ENCODE assay signal across 11 mouse cellular contexts in genomic region chr2:128240536-128241279, GRCm38 (mm10).
DNase-seq lines count a peak whose midpoint lies in the region; ATAC-seq and TF ChIP-seq lines count a peak whose summit lies in the region.
"Had no signal": no experiment of that assay in that cellular context is flagged by ENCODE, and none has a peak within 500 bp of the region (broad histone marks: within the 10 kb centered on the region; RNA-seq: fewer than 3 reads in every experiment).

No protein-coding gene starts in this region.

- no peaks in the 10 kb centered on the region for H3K27me3 ChIP-seq in stomach, embryonic 16.5 days (ENCODE audit: control insufficient read depth, insufficient read depth, low read length)
- H3K27me3 ChIP-seq: CH12.LX; embryonic facial prominence, embryonic 12.5 days; limb, embryonic 13.5 days had no signal

- peak; percentile 44 for DNase-seq in gastrocnemius, adult 2 months
- DNase-seq in gastrocnemius, postnatal 4 days (ENCODE audit: low spot score in 2 of 2): no peak
- DNase-seq in gastrocnemius, postnatal 10 days: peak; percentile 22
- DNase-seq in kidney, postnatal 25 days: peak; percentile 78 to 84
- no peak for DNase-seq in spleen, postnatal 36 days (ENCODE audit: low spot score in 2 of 2)
- DNase-seq in cerebellum, postnatal 10 days: no peak
- no peak for DNase-seq in thymus, postnatal 14 days

- H3K9ac ChIP-seq in stomach, embryonic 16.5 days (ENCODE audit: low read length): peak overlapping the region; percentile 24; the same call in 1 of the 2 replicates
- H3K9ac ChIP-seq: embryonic facial prominence, embryonic 12.5 days; limb, embryonic 13.5 days had no signal

- no peak for TF ChIP-seq CTCF in gastrocnemius, adult 2 months (IDR thresholded peaks at IDR 0.05)

- 39% methylated on average over 9 of the region's 9 CpGs for WGBS in stomach, embryonic 16.5 days

- peak; percentile 91 for ATAC-seq in stomach, embryonic 16.5 days (ENCODE audit: insufficient read depth, low FRiP score)

- H3K36me3 ChIP-seq in stomach, embryonic 16.5 days (ENCODE audit: control insufficient read depth, insufficient read depth, low read length): no peaks in the 10 kb centered on the region
- H3K36me3 ChIP-seq: embryonic facial prominence, embryonic 12.5 days; limb, embryonic 13.5 days had no signal

- H3K27ac ChIP-seq in gastrocnemius, adult 2 months: no peak overlapping the region
- H3K27ac ChIP-seq in stomach, embryonic 16.5 days (ENCODE audit: low read length): peak overlapping the region; percentile 87
- H3K27ac ChIP-seq: embryonic facial prominence, embryonic 12.5 days; limb, embryonic 13.5 days had no signal

- intact Hi-C loops in gastrocnemius, adult 2 months (cut with DNase I): no loop called here

- H3K4me3 ChIP-seq in gastrocnemius, adult 2 months: no peak overlapping the region
- H3K4me3 ChIP-seq in stomach, embryonic 16.5 days (replicated peaks; ENCODE audit: low read length): no peak overlapping the region
- H3K4me3 ChIP-seq: embryonic facial prominence, embryonic 12.5 days; limb, embryonic 13.5 days had no signal

- no peaks in the 10 kb centered on the region for H3K9me3 ChIP-seq in stomach, embryonic 16.5 days (replicated peaks; ENCODE audit: control insufficient read depth, low read length)
- H3K9me3 ChIP-seq: embryonic facial prominence, embryonic 12.5 days; limb, embryonic 13.5 days had no signal

- H3K4me1 ChIP-seq in stomach, embryonic 16.5 days (ENCODE audit: control insufficient read depth, insufficient read depth, low read length): peaks cover 11% of the 10 kb centered on the region; the same call in 1 of the 2 replicates

- H3K4me2 ChIP-seq in stomach, embryonic 16.5 days (ENCODE audit: low read depth, low read length): peak overlapping the region; percentile 30; the same call in 1 of the 2 replicates
- H3K4me2 ChIP-seq: embryonic facial prominence, embryonic 12.5 days; limb, embryonic 13.5 days had no signal

Comparison
In these comparisons a context has a peak if more than half of its experiments do, and no peak if none do; other contexts are left out.
1. DNase-seq: peak in gastrocnemius, adult 2 months (single experiment), gastrocnemius, postnatal 10 days (single experiment) and kidney, postnatal 25 days (2 of 2); none in gastrocnemius, postnatal 4 days (0 of 2), spleen, postnatal 36 days (0 of 2), cerebellum, postnatal 10 days (0 of 2) and thymus, postnatal 14 days (single experiment).